Mouse (Mus musculus) forelimb bud, embryonic 11.5 days (tissue): Measurements from ENCODE around the gene Tle6.

Source experiments
- DNase-seq: peaks from one replicate; pipeline ENCODE4 v3.0.0-alpha.2; 2012; ENCODE audit warnings: low read depth, low spot score

Gene Tle6

GRCm38 (mm10) chr10:81592631-81593030 is 8.2 kb downstream of the Tle6 start:
- no peak for DNase-seq

- no peak for DNase-seq
Measured at GRCm38 (mm10) chr10:81591846-81592245, 9.0 kb downstream of the Tle6 start.

- DNase-seq: no peak
Measured at GRCm38 (mm10) chr10:81588739-81589138, 12.1 kb downstream of the Tle6 start.

GRCm38 (mm10) chr10:81583347-81583746 is 17.5 kb downstream of the Tle6 start:
- DNase-seq: no peak

GRCm38 (mm10) chr10:81580441-81581070 is 20.3 kb downstream of the Tle6 start:
- DNase-seq: no peak

GRCm38 (mm10) chr10:81579967-81580366 is 20.9 kb downstream of the Tle6 start:
- DNase-seq: no peak

- DNase-seq: no peak
Measured at GRCm38 (mm10) chr10:81575695-81576094, 25.2 kb downstream of the Tle6 start.

- no peak for DNase-seq
Measured at GRCm38 (mm10) chr10:81575208-81575631, 25.7 kb downstream of the Tle6 start.

GRCm38 (mm10) chr10:81574081-81575056 is 26.5 kb downstream of the Tle6 start, which contains the start of gene Tle2:
Gene Tle2, plus strand, starts transcription at chr10:81574561.
- DNase-seq: no peak

GRCm38 (mm10) chr10:81572975-81573374 is 27.9 kb downstream of the Tle6 start:
- no peak for DNase-seq

- DNase-seq: no peak
Measured at GRCm38 (mm10) chr10:81572133-81572671, 28.7 kb downstream of the Tle6 start.

- peak; percentile 99 for DNase-seq
Measured at GRCm38 (mm10) chr10:81571501-81571876, 29.4 kb downstream of the Tle6 start.

GRCm38 (mm10) chr10:81570831-81571500 is 29.9 kb downstream of the Tle6 start:
- DNase-seq: peak; percentile 95

GRCm38 (mm10) chr10:81570238-81570800 is 30.6 kb downstream of the Tle6 start:
- peak; percentile 73 for DNase-seq

GRCm38 (mm10) chr10:81569507-81570237 is 31.2 kb downstream of the Tle6 start:
- DNase-seq: no peak

GRCm38 (mm10) chr10:81568381-81569191 is 32.3 kb downstream of the Tle6 start:
- peak; percentile 65 for DNase-seq

- DNase-seq: no peak
Measured at GRCm38 (mm10) chr10:81565257-81566228, 35.3 kb downstream of the Tle6 start.

GRCm38 (mm10) chr10:81564734-81565133 is 36.1 kb downstream of the Tle6 start:
- DNase-seq: peak; percentile 69

GRCm38 (mm10) chr10:81564216-81564615 is 36.7 kb downstream of the Tle6 start:
- no peak for DNase-seq
